Mouse (Mus musculus) layer of hippocampus, postnatal 36 days (tissue): Measurements from ENCODE around the gene Grk4. TPM values are rescaled to one million over a fixed set of nuclear protein-coding genes. Genes with fewer than 3 reads are reported as not detected.
A peak's percentile ranks its signal among the peaks of the same experiment; 100 is the strongest.

Source experiments
- DNase-seq, 2 experiments: peaks; one replicate each; pipeline ENCODE4 v3.0.0; 2022
- total RNA-seq, 2 experiments: library from RNA; stranded (reverse); gene quantifications; 2 replicates each; pipeline ENCODE4 v1.2.3; 2021

The Grk4 gene
- total RNA-seq = 1 to 10 TPM; 6.6 to 7.0 TPM

- peak; percentile 98 to 99 for DNase-seq
These were observed at the start of gene Grk4, which contains the start of gene Nop14 for GRCm38 (mm10) chr5:34659686-34660590. Grk4 (plus strand) TSS chr5:34660379. Nop14 (minus strand) TSS chr5:34660148.

GRCm38 (mm10) chr5:34632996-34633395 lies 27.2 kb upstream of the Grk4 start:
- no peak for DNase-seq

- DNase-seq = no peak
These were observed 26.5 kb upstream of the Grk4 start for GRCm38 (mm10) chr5:34633641-34634040.

DNA sequence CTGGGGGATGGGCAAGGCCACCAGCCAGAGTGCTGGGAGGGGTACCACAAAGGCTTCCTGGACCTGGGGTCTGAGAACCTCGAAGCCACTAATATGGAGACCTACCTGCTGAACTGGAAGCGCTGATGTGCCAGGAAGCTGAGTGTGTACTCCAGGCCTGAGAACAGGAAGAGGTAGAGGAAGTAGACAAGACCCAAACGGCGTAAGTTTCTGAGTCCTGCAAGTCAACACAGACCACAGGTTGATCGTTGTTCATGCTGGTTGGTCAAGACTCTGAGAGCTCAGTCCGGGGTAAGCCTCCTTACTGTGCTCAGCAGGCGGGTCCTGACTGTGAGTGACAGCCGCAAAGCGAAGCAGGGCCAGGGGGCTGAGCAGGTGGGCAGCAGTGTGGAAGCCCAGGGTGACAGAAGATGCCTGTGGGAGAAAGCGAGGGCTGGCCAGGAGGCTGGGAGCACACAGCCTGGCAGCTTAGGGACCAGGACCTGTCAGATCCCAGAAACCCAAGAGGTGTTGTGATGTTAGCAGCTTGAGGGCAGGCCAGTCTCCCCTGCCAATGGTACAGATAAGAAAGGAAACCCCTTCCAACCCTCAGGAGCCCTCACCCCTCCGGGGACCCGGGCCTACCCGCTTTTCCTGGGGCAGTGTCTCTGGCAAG lies 25.3 kb upstream of the Grk4 start:
- no peak for DNase-seq

- DNase-seq = no peak
These were observed 24.4 kb upstream of the Grk4 start for GRCm38 (mm10) chr5:34635665-34636192.

GRCm38 (mm10) chr5:34636481-34637287 lies 23.5 kb upstream of the Grk4 start, which contains the start of gene Mfsd10:
Mfsd10 (minus strand) TSS chr5:34637212.
- peak; percentile 78 to 79 for DNase-seq

- no peak for DNase-seq
These were observed 22.5 kb upstream of the Grk4 start for GRCm38 (mm10) chr5:34637591-34638156.

DNA sequence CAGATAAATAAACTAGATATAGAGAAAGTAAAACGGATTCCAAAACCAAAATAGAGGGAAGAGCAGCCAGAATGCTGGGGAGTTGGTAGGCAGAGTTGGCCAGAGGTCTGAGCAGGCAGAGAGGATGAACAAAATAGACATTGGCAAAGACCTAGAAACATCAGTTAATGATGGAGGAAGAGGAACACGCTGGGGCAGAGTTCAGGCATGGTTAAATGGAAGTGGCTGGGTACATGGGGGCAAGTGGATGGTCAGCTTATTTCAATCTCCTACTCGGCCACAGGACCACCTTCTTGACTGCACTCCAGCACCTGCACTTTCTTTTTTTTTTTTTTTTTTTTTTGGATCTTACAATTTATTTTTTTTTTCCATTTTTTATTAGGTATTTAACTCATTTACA lies 18.2 kb upstream of the Grk4 start:
- no peak for DNase-seq

- peak; percentile 38 to 62 for DNase-seq
These were observed 17.2 kb upstream of the Grk4 start for GRCm38 (mm10) chr5:34642932-34643331.

- peak in 1 of 2 experiments; percentile 54 for DNase-seq
These were observed 12.6 kb upstream of the Grk4 start for GRCm38 (mm10) chr5:34647581-34647980.

- no peak for DNase-seq
These were observed 7.2 kb upstream of the Grk4 start for GRCm38 (mm10) chr5:34652961-34653360.

- no peak for DNase-seq
These were observed 5.3 kb upstream of the Grk4 start for GRCm38 (mm10) chr5:34654881-34655280.

DNA sequence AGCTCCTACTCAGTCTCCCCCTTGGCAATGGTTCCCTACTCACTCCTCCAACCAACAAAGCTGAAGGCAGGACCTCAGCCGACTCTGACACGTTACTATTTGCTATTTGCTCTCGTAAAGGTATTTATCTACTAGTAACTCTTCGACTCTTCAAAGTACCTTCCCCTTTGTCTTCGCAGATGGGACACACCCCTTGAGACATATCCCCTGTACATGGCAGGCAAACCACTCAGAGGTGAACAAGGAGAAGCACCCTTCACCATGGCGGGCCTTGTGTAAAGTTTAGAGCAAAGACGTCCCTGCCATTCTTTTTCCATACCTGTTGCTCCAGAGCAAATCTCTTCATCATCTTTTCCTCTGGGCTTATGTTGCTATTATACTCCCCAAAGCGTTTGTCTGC lies 2.6 kb upstream of the Grk4 start:
- no peak for DNase-seq

DNA sequence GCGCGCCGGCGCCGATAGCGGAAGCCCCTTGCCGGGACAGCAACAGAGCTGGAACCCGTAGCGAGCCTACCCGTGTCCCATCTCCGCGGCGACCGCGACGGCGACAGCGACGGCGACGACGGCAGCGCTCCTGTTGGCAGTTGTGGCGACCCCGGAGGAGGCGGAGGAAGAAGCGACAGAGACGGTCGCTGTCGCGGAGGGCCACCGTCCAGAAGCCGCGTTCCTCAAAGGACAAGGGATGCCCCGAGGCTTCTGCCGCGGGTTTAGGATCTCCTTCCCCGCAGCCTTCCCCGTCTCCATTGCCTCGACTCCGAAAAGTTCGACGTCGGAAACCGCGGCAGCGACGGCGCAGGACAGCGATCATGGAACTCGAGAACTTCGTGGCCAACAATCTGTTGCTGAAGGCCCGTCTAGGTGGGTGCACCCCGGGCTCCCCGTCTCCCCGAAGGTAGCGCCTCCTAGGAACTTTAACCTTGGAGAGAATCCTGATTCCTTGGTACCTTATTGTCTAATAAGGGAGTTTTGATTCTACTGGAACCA lies 482 bp downstream of the Grk4 start:
- no peak for DNase-seq

- no peak for DNase-seq
These were observed 1.7 kb downstream of the Grk4 start for GRCm38 (mm10) chr5:34661909-34662308.

GRCm38 (mm10) chr5:34663231-34663630 lies 3.1 kb downstream of the Grk4 start:
- DNase-seq = no peak

- no peak for DNase-seq
These were observed 9.3 kb downstream of the Grk4 start for GRCm38 (mm10) chr5:34669493-34669892.

GRCm38 (mm10) chr5:34670280-34670679 lies 10.1 kb downstream of the Grk4 start:
- no peak for DNase-seq

- no peak for DNase-seq
These were observed 29.7 kb downstream of the Grk4 start for GRCm38 (mm10) chr5:34689868-34690267.

GRCm38 (mm10) chr5:34692782-34693181 lies 32.6 kb downstream of the Grk4 start:
- no peak for DNase-seq

DNA sequence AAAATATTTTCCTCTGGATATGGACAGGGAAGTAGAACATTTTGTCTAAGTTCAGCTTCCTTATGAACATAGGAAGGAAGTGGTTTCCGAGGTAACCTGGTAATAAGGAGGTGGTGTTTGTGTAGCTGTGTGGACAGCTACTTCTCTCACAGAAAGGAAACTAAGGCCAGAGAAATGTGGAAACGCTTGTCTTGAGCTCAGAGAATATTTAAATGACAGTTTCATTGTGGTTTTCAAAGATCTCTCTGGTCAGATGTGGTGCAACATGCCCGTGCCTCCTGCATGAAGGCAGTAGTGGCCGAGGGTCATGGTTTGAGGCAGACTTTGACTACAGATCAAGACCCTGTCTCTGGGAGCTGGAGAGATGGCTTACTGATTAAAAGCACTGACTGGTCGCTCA lies 35.3 kb downstream of the Grk4 start:
- no peak for DNase-seq

GRCm38 (mm10) chr5:34708436-34708835 lies 48.3 kb downstream of the Grk4 start:
- DNase-seq = no peak
